Mouse (Mus musculus) intestine, postnatal 0 days (tissue): ENCODE results near the gene Baiap2l2. TPM values are rescaled to one million over a fixed set of nuclear protein-coding genes. Genes with fewer than 3 reads are reported as not detected.
A peak's percentile ranks its signal among the peaks of the same experiment; 100 is the strongest.

Source experiments
- ATAC-seq: fragments of 200-750 bp; cut with Nextera tagmentation; 2 replicates; pipeline ENCODE4 v1.8.0; 2017; ENCODE audit warnings: mild to moderate bottlenecking, moderate TSS enrichment, moderate library complexity
- H3K27ac ChIP-seq: fragments of 300-500 bp; sonication (generic); 2 replicates; pipeline ENCODE4 v1.5.1; 2014; ENCODE audit warnings: mild to moderate bottlenecking, low read depth, low read length, moderate library complexity
- H3K27me3 ChIP-seq: fragments of 300-500 bp; sonication (generic); replicated peaks from 2 replicates; pipeline ENCODE4 v1.6.1; 2014; ENCODE audit warnings: low read length, mixed read lengths; ENCODE audit not compliant: control insufficient read depth, insufficient read depth
- H3K36me3 ChIP-seq: fragments of 300-500 bp; sonication (generic); 2 replicates; pipeline ENCODE4 v1.6.1; 2014; ENCODE audit warnings: mild to moderate bottlenecking, moderate library complexity; ENCODE audit not compliant: control insufficient read depth, insufficient read depth
- H3K4me1 ChIP-seq: fragments of 300-500 bp; sonication (generic); replicated peaks from 2 replicates; pipeline ENCODE4 v1.6.1; 2014; ENCODE audit warnings: antibody characterized with exemption, low read length, mixed read lengths; ENCODE audit not compliant: control insufficient read depth, insufficient read depth
- H3K4me2 ChIP-seq: fragments of 300-500 bp; sonication (generic); replicated peaks from 2 replicates; pipeline ENCODE4 v1.6.1; 2014; ENCODE audit warnings: low read depth, mild to moderate bottlenecking, moderate library complexity
- H3K4me3 ChIP-seq: fragments of 300-500 bp; sonication (generic); 2 replicates; pipeline ENCODE4 v1.5.1; 2014; ENCODE audit warnings: low read depth, low read length
- H3K9ac ChIP-seq: fragments of 300-500 bp; sonication (generic); 2 replicates; pipeline ENCODE4 v1.6.1; 2014; ENCODE audit warnings: mild to moderate bottlenecking, low read depth, low read length
- H3K9me3 ChIP-seq: fragments of 300-500 bp; sonication (generic); 2 replicates; pipeline ENCODE4 v1.6.1; 2016; ENCODE audit warnings: mixed run types; ENCODE audit not compliant: control insufficient read depth
- CTCF ChIP-seq: sonication (generic); IDR thresholded peaks from 2 replicates; pipeline ENCODE4 v1.5.1; 2016; ENCODE audit warnings: low read depth, mild to moderate bottlenecking, control low read depth, antibody characterized with exemption, moderate library complexity
- WGBS: fragments of 180-500 bp; shearing (Covaris S2); extraction: QIAGEN DNeasy Blood & Tissue Kit; methylation state at CpG from one replicate; pipeline ENCODE4 v1.1.7; 2014; 5-methylcytosine and 5-hydroxymethylcytosine counted together
- polyA plus RNA-seq: library from polyadenylated mRNA; unstranded; fragments of >200 nt; fragmentation: Nextera tagmentation; extraction: Ambion mirVana; gene quantifications from 2 replicates; pipeline ENCODE4 v1.2.1, GENCODE M21; 2015

Gene Baiap2l2
- polyA plus RNA-seq, 1 experiment from 2014 or later, result 19.3 TPM

DNA sequence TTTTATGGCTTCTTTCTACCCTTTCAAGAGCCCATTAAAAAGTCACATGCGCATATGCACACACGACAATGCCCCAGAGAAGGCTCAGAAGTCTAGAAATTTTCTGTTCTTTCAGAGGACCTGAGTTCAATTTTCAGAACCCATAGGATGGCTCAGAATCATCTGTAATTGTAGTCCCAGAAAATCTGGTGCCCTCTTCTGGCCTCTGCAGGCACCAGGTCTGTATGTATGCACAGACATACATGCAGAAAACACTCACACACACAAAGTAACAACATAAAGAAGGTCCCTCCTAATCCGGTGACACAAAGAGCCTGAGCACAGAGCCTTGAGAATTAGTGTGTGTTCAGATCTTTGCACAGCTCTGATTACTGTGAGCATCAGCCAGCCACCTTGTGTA lies 5.0 kb upstream of the Baiap2l2 start:
- 70% methylated on average over 3 of the region's 3 CpGs for WGBS

GRCm38 (mm10) chr15:79289441-79289840 lies 4.1 kb upstream of the Baiap2l2 start:
- H3K4me1 ChIP-seq, result peaks cover 13% of the 10 kb centered on the region; the same call in 1 of the 2 replicates

More for the DNA sequence above, 5.0 kb upstream of the Baiap2l2 start:
- H3K27ac ChIP-seq, result no peak overlapping the region
- H3K4me1 ChIP-seq, result peaks cover 13% of the 10 kb centered on the region; the same call in 1 of the 2 replicates
- no peak overlapping the region for H3K4me2 ChIP-seq
- no peak overlapping the region for H3K9ac ChIP-seq
- no peak overlapping the region for H3K4me3 ChIP-seq
- H3K27me3 ChIP-seq, result no peaks in the 10 kb centered on the region
- TF ChIP-seq CTCF, result peak; percentile 45
- no peak for ATAC-seq
- H3K9me3 ChIP-seq, result no peaks in the 10 kb centered on the region
- peaks cover 22% of the 10 kb centered on the region; the same call in 1 of the 2 replicates for H3K36me3 ChIP-seq

DNA sequence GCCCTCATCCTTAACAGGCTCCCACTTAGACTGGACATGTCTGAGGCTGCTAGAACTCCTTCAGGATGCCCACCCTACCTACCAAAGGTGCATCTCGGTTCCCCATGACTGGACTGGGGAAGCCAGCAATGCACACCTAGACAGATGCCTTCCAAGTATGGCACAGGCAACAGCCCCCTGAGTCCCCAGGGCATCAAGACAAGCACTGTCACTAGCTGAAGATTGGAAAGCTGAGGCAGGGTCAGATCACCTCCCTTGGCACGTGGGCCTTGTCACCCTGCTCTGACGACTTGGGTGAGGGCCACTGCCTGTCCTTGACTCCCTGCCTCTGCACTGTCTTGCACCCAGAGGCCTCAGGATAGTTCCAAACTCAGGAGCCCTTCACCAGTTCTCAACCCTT lies 3.0 kb upstream of the Baiap2l2 start:
- no peak overlapping the region for H3K4me3 ChIP-seq
- no peaks in the 10 kb centered on the region for H3K27me3 ChIP-seq
- no peak for TF ChIP-seq CTCF
- no peaks in the 10 kb centered on the region for H3K9me3 ChIP-seq
- H3K4me1 ChIP-seq, result peaks cover 13% of the 10 kb centered on the region; the same call in 1 of the 2 replicates
- no peak overlapping the region for H3K4me2 ChIP-seq
- no peak overlapping the region for H3K27ac ChIP-seq
- ATAC-seq, result no peak
- WGBS, result 80% methylated on average over 3 of the region's 3 CpGs
- peaks cover 22% of the 10 kb centered on the region; the same call in 1 of the 2 replicates for H3K36me3 ChIP-seq
- H3K9ac ChIP-seq, result no peak overlapping the region

More at GRCm38 (mm10) chr15:79289441-79289840, 4.1 kb upstream of the Baiap2l2 start:
- Histone ChIP-seq H3K9me3 (no peaks in the 10 kb centered on the region), H3K36me3 (peaks cover 22% of the 10 kb centered on the region; the same call in 1 of the 2 replicates), H3K4me2 (no peak overlapping the region), H3K4me3 (no peak overlapping the region), H3K27me3 (no peaks in the 10 kb centered on the region), H3K9ac (no peak overlapping the region), H3K27ac (no peak overlapping the region)
- no peak for TF ChIP-seq CTCF
- WGBS, result 84% methylated on average over 12 of the region's 12 CpGs
- no peak for ATAC-seq

GRCm38 (mm10) chr15:79287091-79287490 lies 1.8 kb upstream of the Baiap2l2 start:
- Histone ChIP-seq H3K27me3 (no peaks in the 10 kb centered on the region), H3K9ac (peak overlapping the region; percentile 22; the same call in 1 of the 2 replicates), H3K4me2 (peak overlapping the region; percentile 62), H3K9me3 (no peaks in the 10 kb centered on the region), H3K4me1 (peaks cover 18% of the 10 kb centered on the region; the same call in 1 of the 2 replicates), H3K36me3 (peaks cover 22% of the 10 kb centered on the region; the same call in 1 of the 2 replicates), H3K27ac (peak overlapping the region; percentile 86; the same call in 1 of the 2 replicates), H3K4me3 (no peak overlapping the region)
- no peak for TF ChIP-seq CTCF
- no peak for ATAC-seq
- WGBS, result 79% methylated on average over 7 of the region's 7 CpGs

- Histone ChIP-seq H3K4me2 (peak overlapping the region; percentile 62), H3K27me3 (no peaks in the 10 kb centered on the region), H3K27ac (peak overlapping the region; percentile 86), H3K9ac (0 out of 2 replicates have a peak overlapping the region, but pooled peaks have one; percentile 11), H3K4me1 (peaks cover 18% of the 10 kb centered on the region; the same call in 1 of the 2 replicates), H3K9me3 (no peaks in the 10 kb centered on the region), H3K36me3 (peaks cover 22% of the 10 kb centered on the region; the same call in 1 of the 2 replicates), H3K4me3 (no peak overlapping the region)
- WGBS, result 44% methylated on average over 7 of the region's 7 CpGs
- TF ChIP-seq CTCF, result no peak
- ATAC-seq, result peak; percentile 21
These were observed 804 bp upstream of the Baiap2l2 start for GRCm38 (mm10) chr15:79286141-79286540.

- TF ChIP-seq CTCF, result no peak
- Histone ChIP-seq H3K9me3 (no peaks in the 10 kb centered on the region), H3K9ac (no peak overlapping the region), H3K27ac (peak overlapping the region; percentile 86), H3K27me3 (no peaks in the 10 kb centered on the region), H3K4me3 (peak overlapping the region; percentile 9; the same call in 1 of the 2 replicates), H3K36me3 (peaks cover 20% of the 10 kb centered on the region; the same call in 1 of the 2 replicates), H3K4me1 (peaks cover 18% of the 10 kb centered on the region; the same call in 1 of the 2 replicates), H3K4me2 (peak overlapping the region; percentile 62)
- 0 out of 2 replicates have a peak, but pooled peaks have one; percentile 4 for ATAC-seq
- 45% methylated on average over 4 of the region's 4 CpGs for WGBS
These were observed 2.0 kb downstream of the Baiap2l2 start for GRCm38 (mm10) chr15:79283371-79283770.
